Comparison of ENCODE assay signal across 21 mouse cellular contexts in genomic region chr5:105525004-105525403, GRCm38 (mm10). TPM values are rescaled to one million over a fixed set of nuclear protein-coding genes. Genes with fewer than 3 reads are reported as not detected.
DNase-seq lines count a peak whose midpoint lies in the region; ATAC-seq and TF ChIP-seq lines count a peak whose summit lies in the region.
"Had no signal": no experiment of that assay in that cellular context is flagged by ENCODE, and none has a peak within 500 bp of the region (broad histone marks: within the 10 kb centered on the region; RNA-seq: fewer than 3 reads in every experiment).

No protein-coding gene starts in this region.

- no peaks in the 10 kb centered on the region for H3K27me3 ChIP-seq in heart, embryonic 10.5 days (ENCODE audit: insufficient read depth, poor library complexity, severe bottlenecking)
- no peaks in the 10 kb centered on the region for H3K27me3 ChIP-seq in heart, postnatal 0 days (ENCODE audit: control insufficient read depth, insufficient read depth, low read length)
- no peaks in the 10 kb centered on the region for H3K27me3 ChIP-seq in MEL (ENCODE audit: control insufficient read depth in 1 of 2, insufficient read depth in 2 of 2, low read length in 2 of 2)
- no peaks in the 10 kb centered on the region for H3K27me3 ChIP-seq in liver, embryonic 13.5 days
- H3K27me3 ChIP-seq in forebrain, embryonic 11.5 days (ENCODE audit: control insufficient read depth, insufficient read depth, low read length): no peaks in the 10 kb centered on the region
- H3K27me3 ChIP-seq: forebrain, embryonic 13.5 days; limb, embryonic 12.5 days had no signal

- no peak for DNase-seq in heart, embryonic 10.5 days (ENCODE audit: low spot score)
- DNase-seq in heart, postnatal 4 days: no peak
- DNase-seq in heart, postnatal 0 days (ENCODE audit: low spot score): no peak
- no peak for DNase-seq in heart, postnatal 10 days
- peak; percentile 27 for DNase-seq in MEL (ENCODE audit: low read depth, low spot score)
- no peak for DNase-seq in liver, embryonic 13.5 days
- no peak for DNase-seq in urinary bladder, postnatal 25 days (ENCODE audit: low spot score)
- DNase-seq in forebrain, embryonic 11.5 days (ENCODE audit: low spot score): no peak
- DNase-seq: adrenal gland, postnatal 25 days; cerebellum, adult 18-20 months; gastrocnemius, postnatal 14 days; kidney, adult 18-20 months; lung, embryonic 14.5 days; lung, postnatal 36 days had no signal

- no peak overlapping the region for H3K4me3 ChIP-seq in heart, embryonic 10.5 days
- no peak overlapping the region for H3K4me3 ChIP-seq in heart, postnatal 0 days (ENCODE audit: low read depth, low read length)
- H3K4me3 ChIP-seq in MEL (ENCODE audit: control insufficient read depth in 1 of 2, insufficient read depth in 1 of 2, low read depth in 2 of 2, low read length in 2 of 2): no peak overlapping the region
- H3K4me3 ChIP-seq in liver, embryonic 13.5 days (replicated peaks): no peak overlapping the region
- H3K4me3 ChIP-seq in forebrain, embryonic 11.5 days (ENCODE audit: low read depth, low read length): no peak overlapping the region
- H3K4me3 ChIP-seq: forebrain, embryonic 13.5 days; hindbrain, embryonic 10.5 days; limb, embryonic 12.5 days; midbrain, embryonic 10.5 days had no signal

- no peak for ATAC-seq in heart, postnatal 0 days (ENCODE audit: insufficient read depth, low read depth)
- no peak for ATAC-seq in liver, embryonic 13.5 days (ENCODE audit: low read depth)
- ATAC-seq in forebrain, embryonic 11.5 days (replicated peaks; ENCODE audit: low FRiP score): no peak
- ATAC-seq: activated CD4-positive, CD25-positive, alpha-beta regulatory T cell, adult 4 months; forebrain, embryonic 13.5 days; hindbrain, postnatal 0 days had no signal

- no peak for TF ChIP-seq EP300 in heart, postnatal 0 days (IDR thresholded peaks at IDR 0.05; ENCODE audit: low read depth)
- no peak for TF ChIP-seq EP300 in MEL (IDR thresholded peaks at IDR 0.05; ENCODE audit: low read depth in 1 of 2, low read length in 2 of 2)

- no peak for TF ChIP-seq RAD21 in MEL (IDR thresholded peaks at IDR 0.05; ENCODE audit: low read depth, low read length)

- peaks cover 67% of the 10 kb centered on the region for H3K4me1 ChIP-seq in heart, embryonic 10.5 days
- H3K4me1 ChIP-seq in heart, postnatal 0 days (ENCODE audit: control insufficient read depth, insufficient read depth): peaks cover 60% of the 10 kb centered on the region
- peaks cover 55 to 57% of the 10 kb centered on the region in 2 experiments for H3K4me1 ChIP-seq in MEL (ENCODE audit: control insufficient read depth in 1 of 2, insufficient read depth in 2 of 2, low read length in 2 of 2)
- H3K4me1 ChIP-seq in liver, embryonic 13.5 days (replicated peaks): peaks cover 93% of the 10 kb centered on the region
- H3K4me1 ChIP-seq in forebrain, embryonic 11.5 days (replicated peaks; ENCODE audit: control insufficient read depth, insufficient read depth, low read length): 0 out of 2 replicates have a peak, but pooled peaks cover 2% of the 10 kb centered on the region

- TF ChIP-seq CTCF in heart, postnatal 0 days (IDR thresholded peaks at IDR 0.05; ENCODE audit: low read depth): no peak
- TF ChIP-seq CTCF in MEL (IDR thresholded peaks at IDR 0.05 in 2 of 3, conservative IDR thresholded peaks at IDR 0.05 in 1 of 3; ENCODE audit: control insufficient read depth in 1 of 3, insufficient read depth in 1 of 3, low read depth in 2 of 3, low read length in 3 of 3, poor library complexity in 1 of 3, severe bottlenecking in 1 of 3): no peak

- peak overlapping the region; percentile 72 for H3K27ac ChIP-seq in heart, embryonic 10.5 days
- H3K27ac ChIP-seq in heart, postnatal 0 days (ENCODE audit: low read depth): 0 out of 2 replicates have a peak overlapping the region, but pooled peaks have one; percentile 23
- peak overlapping the region; percentile 97 for H3K27ac ChIP-seq in MEL (ENCODE audit: control insufficient read depth, low read depth, low read length)
- H3K27ac ChIP-seq in liver, embryonic 13.5 days: peak overlapping the region; percentile 86
- H3K27ac ChIP-seq in forebrain, embryonic 11.5 days (ENCODE audit: low read depth, low read length): no peak overlapping the region
- H3K27ac ChIP-seq: forebrain, embryonic 13.5 days; hindbrain, embryonic 10.5 days; hindbrain, postnatal 0 days; kidney, postnatal 0 days; limb, embryonic 12.5 days; midbrain, embryonic 10.5 days had no signal

- H3K4me2 ChIP-seq in heart, postnatal 0 days (ENCODE audit: low read depth, low read length): no peak overlapping the region
- no peak overlapping the region; the same call in 1 of the 2 replicates for H3K4me2 ChIP-seq in liver, embryonic 13.5 days
- no peak overlapping the region for H3K4me2 ChIP-seq in forebrain, embryonic 11.5 days (ENCODE audit: low read depth, low read length, severe bottlenecking)
- H3K4me2 ChIP-seq: forebrain, embryonic 13.5 days; limb, embryonic 12.5 days; lung, embryonic 14.5 days had no signal

- no peak for TF ChIP-seq POLR2A in MEL (IDR thresholded peaks at IDR 0.05; ENCODE audit: control insufficient read depth in 1 of 2, insufficient read depth in 1 of 2, low read depth in 1 of 2, low read length in 2 of 2, poor library complexity in 1 of 2)

- WGBS in heart, embryonic 10.5 days: 76% methylated on average over 12 of the region's 12 CpGs
- WGBS in heart, postnatal 0 days: 63% methylated on average over 12 of the region's 12 CpGs
- WGBS in liver, embryonic 13.5 days (ENCODE audit: insufficient replicate concordance): 63% methylated on average over 12 of the region's 12 CpGs
- 93% methylated on average over 12 of the region's 12 CpGs for WGBS in forebrain, embryonic 11.5 days

- no peaks in the 10 kb centered on the region for H3K9me3 ChIP-seq in heart, embryonic 10.5 days
- H3K9me3 ChIP-seq in heart, postnatal 0 days (replicated peaks; ENCODE audit: control insufficient read depth, low read length): no peaks in the 10 kb centered on the region
- H3K9me3 ChIP-seq in MEL (replicated peaks; ENCODE audit: insufficient read depth, low read length): no peaks in the 10 kb centered on the region
- H3K9me3 ChIP-seq in liver, embryonic 13.5 days (replicated peaks): no peaks in the 10 kb centered on the region
- H3K9me3 ChIP-seq in forebrain, embryonic 11.5 days (ENCODE audit: control insufficient read depth, low read length): no peaks in the 10 kb centered on the region
- H3K9me3 ChIP-seq: forebrain, embryonic 13.5 days; hindbrain, embryonic 10.5 days; limb, embryonic 12.5 days; midbrain, embryonic 10.5 days had no signal

- no peak overlapping the region for H3K9ac ChIP-seq in heart, postnatal 0 days (replicated peaks; ENCODE audit: low read depth, low read length)
- peak overlapping the region; percentile 15 for H3K9ac ChIP-seq in MEL (ENCODE audit: control insufficient read depth, low read depth, low read length, poor library complexity, severe bottlenecking)
- H3K9ac ChIP-seq in liver, embryonic 13.5 days: peak overlapping the region; percentile 44; the same call in 1 of the 2 replicates
- H3K9ac ChIP-seq in forebrain, embryonic 11.5 days (ENCODE audit: low read length): no peak overlapping the region
- H3K9ac ChIP-seq: forebrain, embryonic 13.5 days; limb, embryonic 12.5 days; lung, embryonic 14.5 days had no signal

- H3K36me3 ChIP-seq in heart, embryonic 10.5 days: peaks cover 19% of the 10 kb centered on the region; the same call in 1 of the 2 replicates
- peaks cover 4% of the 10 kb centered on the region; the same call in 1 of the 2 replicates for H3K36me3 ChIP-seq in heart, postnatal 0 days (replicated peaks; ENCODE audit: control insufficient read depth, insufficient read depth, low read length)
- peaks cover 8 to 71% of the 10 kb centered on the region in 2 experiments for H3K36me3 ChIP-seq in MEL (ENCODE audit: control insufficient read depth in 1 of 2, insufficient read depth in 2 of 2, low read length in 2 of 2)
- H3K36me3 ChIP-seq in liver, embryonic 13.5 days: peaks cover 24% of the 10 kb centered on the region
- no peaks in the 10 kb centered on the region; the same call in 1 of the 2 replicates for H3K36me3 ChIP-seq in forebrain, embryonic 11.5 days (ENCODE audit: control insufficient read depth, insufficient read depth, low read length)

- peaks cover 50% of the 10 kb centered on the region for H3K79me2 ChIP-seq in MEL (ENCODE audit: control insufficient read depth, insufficient read depth, low read length, poor library complexity)

- intact Hi-C loops in heart, postnatal 10 days (cut with DNase I): no loop called here

TF ChIP-seq in MEL, 35 proteins besides CTCF, POLR2A, EP300 and RAD21:
- TF ChIP-seq BHLHE40 (IDR thresholded peaks at IDR 0.05; ENCODE audit: borderline replicate concordance, low read depth, low read length) (no peak), TCF12 (IDR thresholded peaks at IDR 0.05; ENCODE audit: low read depth, low read length) (no peak), ELF1 (IDR thresholded peaks at IDR 0.05; ENCODE audit: low read depth, low read length) (no peak), MYB (IDR thresholded peaks at IDR 0.05; ENCODE audit: low read depth, low read length) (no peak), E2F4 (IDR thresholded peaks at IDR 0.05; ENCODE audit: borderline replicate concordance, low read depth, low read length) (no peak), USF1 (IDR thresholded peaks at IDR 0.05; ENCODE audit: low read depth, low read length) (no peak), ZNF384 (IDR thresholded peaks at IDR 0.05; ENCODE audit: low read depth, low read length) (no peak), KAT2A (conservative IDR thresholded peaks at IDR 0.05; ENCODE audit: low read depth, low read length) (no peak), CHD2 (IDR thresholded peaks at IDR 0.05; ENCODE audit: low read length) (no peak), ZKSCAN1 (IDR thresholded peaks at IDR 0.05; ENCODE audit: low read depth, low read length) (no peak), NELFE (IDR thresholded peaks at IDR 0.05; ENCODE audit: low read depth, low read length) (no peak), MAZ (IDR thresholded peaks at IDR 0.05; ENCODE audit: low read depth, low read length) (no peak)
TF ChIP-seq in MEL: peak in this region for 0.

RNA-seq across cellular contexts. Expression of gene Lrrc8c, which starts 5.8 kb away (rescaled TPM):
- polyA plus RNA-seq in heart, embryonic 10.5 days (2016; fragmentation: Nextera tagmentation; extraction: Ambion mirVana): 26.0 and 26.7 TPM in 2 replicates
- total RNA-seq in heart, postnatal 4 days (2021): 10 to 100 TPM; 46.3 to 51.6 TPM
- total RNA-seq in heart, postnatal 0 days (2014; rRNA removed; ENCODE audit: low replicate concordance): 5.0 and 19.9 TPM in 2 replicates
- 11.1 and 14.9 TPM in 2 replicates for polyA plus RNA-seq in heart, postnatal 0 days (2015; fragmentation: Nextera tagmentation; extraction: Ambion mirVana)
- 10 to 100 TPM; 55.5 to 58.8 TPM for total RNA-seq in heart, postnatal 10 days (2021)
- total RNA-seq in MEL (2012; rRNA removed): 25.5 and 33.0 TPM in 2 replicates
- 10 to 100 TPM in 1 of 2 experiments, not detected in 1; 46.0 TPM for polyA plus RNA-seq in MEL (2012; ENCODE audit: insufficient read depth in 1 of 2, insufficient read length in 2 of 2, low read depth in 1 of 2, low replicate concordance in 2 of 2, missing spikeins in 1 of 2)
- 17.5 and 23.2 TPM in 2 replicates for polyA plus RNA-seq in liver, embryonic 13.5 days (2015; fragmentation: Nextera tagmentation; extraction: Ambion mirVana)
- polyA plus RNA-seq in forebrain, embryonic 11.5 days (2014; fragmentation: Nextera tagmentation; extraction: Ambion mirVana): 10.1 and 14.9 TPM in 2 replicates

Comparison
In these comparisons a context has a peak if more than half of its experiments do, and no peak if none do; other contexts are left out.
1. H3K9ac ChIP-seq: peak in MEL (single experiment) and liver, embryonic 13.5 days (single experiment); none in heart, postnatal 0 days (single experiment) and forebrain, embryonic 11.5 days (single experiment).